Mouse (Mus musculus): ENCODE data around the gene Rab14. TPM values are rescaled to one million over a fixed set of nuclear protein-coding genes. Genes with fewer than 3 reads are reported as not detected.

Rab14 gene
- polyA plus RNA-seq (2017; shearing (Covaris generic)), result 190 TPM

GRCm38 (mm10) chr2:35200898-35201668 lies at the start of gene Rab14:
Gene Rab14, minus strand, starts transcription at chr2:35201120.

Other genes starting within 250 kb of the Rab14 start
- gene Traf1, start 239.3 kb downstream of the Rab14 start, polyA plus RNA-seq (2017; shearing (Covaris generic)), result 566 TPM
- 0.45 TPM for gene Hc, start 139.7 kb downstream of the Rab14 start, polyA plus RNA-seq (2017; shearing (Covaris generic))
- 2.0 TPM for gene AI182371, start 99.6 kb downstream of the Rab14 start, polyA plus RNA-seq (2017; shearing (Covaris generic))
- 134 TPM for gene Cntrl, start 91.6 kb downstream of the Rab14 start, polyA plus RNA-seq (2017; shearing (Covaris generic))
- gene Gsn, start 55.3 kb upstream of the Rab14 start, polyA plus RNA-seq (2017; shearing (Covaris generic)), result 32.0 TPM
- 5.6 TPM for gene Stom, start 135.9 kb upstream of the Rab14 start, polyA plus RNA-seq (2017; shearing (Covaris generic))
- not detected for gene 4930568D16Rik, start 166.6 kb upstream of the Rab14 start, polyA plus RNA-seq (2017; shearing (Covaris generic))
- gene 4930402F06Rik, start 196.1 kb upstream of the Rab14 start, polyA plus RNA-seq (2017; shearing (Covaris generic)), result not detected